Mouse (Mus musculus) intestine, embryonic 16.5 days (tissue): ENCODE data around the gene Cdc14a. TPM values are rescaled to one million over a fixed set of nuclear protein-coding genes. Genes with fewer than 3 reads are reported as not detected.

Experiments used
- ATAC-seq: fragments of 200-750 bp; cut with Nextera tagmentation; 2 replicates; pipeline ENCODE4 v1.8.0; 2017; ENCODE audit warnings: moderate TSS enrichment, moderate library complexity
- H3K27ac ChIP-seq: fragments of 300-500 bp; sonication (generic); 2 replicates; pipeline ENCODE4 v1.5.1; 2014; ENCODE audit warnings: mild to moderate bottlenecking, low read length
- H3K27me3 ChIP-seq: fragments of 300-500 bp; sonication (generic); replicated peaks from 2 replicates; pipeline ENCODE4 v1.6.1; 2014; ENCODE audit warnings: low read length, control low read depth, mixed read lengths; ENCODE audit not compliant: control insufficient read depth, insufficient read depth
- H3K36me3 ChIP-seq: fragments of 300-500 bp; sonication (generic); 2 replicates; pipeline ENCODE4 v1.6.1; 2014; ENCODE audit warnings: low read length, control low read depth; ENCODE audit not compliant: control insufficient read depth, insufficient read depth
- H3K4me1 ChIP-seq: fragments of 300-500 bp; sonication (generic); 2 replicates; pipeline ENCODE4 v1.6.1; 2014; ENCODE audit warnings: low read length, control low read depth, mixed read lengths; ENCODE audit not compliant: control insufficient read depth, insufficient read depth
- H3K4me2 ChIP-seq: fragments of 300-500 bp; sonication (generic); 2 replicates; pipeline ENCODE4 v1.6.1; 2014; ENCODE audit warnings: low read depth, low read length, control low read depth
- H3K4me3 ChIP-seq: fragments of 300-500 bp; sonication (generic); 2 replicates; pipeline ENCODE4 v1.5.1; 2014; ENCODE audit warnings: mild to moderate bottlenecking, low read length
- H3K9ac ChIP-seq: fragments of 300-500 bp; sonication (generic); 2 replicates; pipeline ENCODE4 v1.6.1; 2014; ENCODE audit warnings: low read depth, low read length
- H3K9me3 ChIP-seq: fragments of 300-500 bp; sonication (generic); 2 replicates; pipeline ENCODE4 v1.6.1; 2016; ENCODE audit warnings: low read length, control low read depth; ENCODE audit not compliant: control insufficient read depth
- WGBS: fragments of 180-500 bp; shearing (Covaris S2); extraction: QIAGEN DNeasy Blood & Tissue Kit; methylation state at CpG from one replicate; pipeline ENCODE4 v1.1.7; 2014; 5-methylcytosine and 5-hydroxymethylcytosine counted together
- polyA plus RNA-seq: library from polyadenylated mRNA; unstranded; fragments of >200 nt; fragmentation: Nextera tagmentation; extraction: Ambion mirVana; gene quantifications from 2 replicates; pipeline ENCODE4 v1.2.1, GENCODE M21; 2015

Gene Cdc14a
- polyA plus RNA-seq, 1 experiment from 2014 or later: 5.4 TPM

GRCm38 (mm10) chr3:116284735-116285134, 139.1 kb downstream of the Cdc14a start:
- WGBS: 93% methylated on average over 4 of the region's 4 CpGs
- H3K4me2 ChIP-seq: no peak overlapping the region
- H3K4me1 ChIP-seq: no peaks in the 10 kb centered on the region
- no peaks in the 10 kb centered on the region for H3K27me3 ChIP-seq
- no peak overlapping the region for H3K4me3 ChIP-seq
- no peak overlapping the region for H3K27ac ChIP-seq
- H3K36me3 ChIP-seq: no peaks in the 10 kb centered on the region
- ATAC-seq: no peak
- no peaks in the 10 kb centered on the region for H3K9me3 ChIP-seq
- H3K9ac ChIP-seq: no peak overlapping the region

- no peak overlapping the region for H3K4me2 ChIP-seq
- no peaks in the 10 kb centered on the region for H3K27me3 ChIP-seq
- no peak overlapping the region for H3K4me3 ChIP-seq
- 59% methylated on average over 2 of the region's 2 CpGs for WGBS
- no peaks in the 10 kb centered on the region for H3K4me1 ChIP-seq
- H3K9ac ChIP-seq: no peak overlapping the region
- no peaks in the 10 kb centered on the region for H3K9me3 ChIP-seq
- H3K27ac ChIP-seq: no peak overlapping the region
- ATAC-seq: no peak
- H3K36me3 ChIP-seq: no peaks in the 10 kb centered on the region
These were observed 139.8 kb downstream of the Cdc14a start for GRCm38 (mm10) chr3:116283996-116284395.

- Histone ChIP-seq H3K4me2 (no peak overlapping the region), H3K4me1 (no peaks in the 10 kb centered on the region), H3K27me3 (no peaks in the 10 kb centered on the region), H3K9ac (no peak overlapping the region), H3K4me3 (no peak overlapping the region), H3K27ac (no peak overlapping the region), H3K9me3 (no peaks in the 10 kb centered on the region), H3K36me3 (no peaks in the 10 kb centered on the region)
- no peak for ATAC-seq
- WGBS: 93% methylated on average over 6 of the region's 6 CpGs
These were observed 142.2 kb downstream of the Cdc14a start for GRCm38 (mm10) chr3:116281663-116282062.

- H3K27me3 ChIP-seq: no peaks in the 10 kb centered on the region
- H3K9ac ChIP-seq: no peak overlapping the region
- no peaks in the 10 kb centered on the region for H3K4me1 ChIP-seq
- no peak for ATAC-seq
- no peak overlapping the region for H3K4me3 ChIP-seq
- WGBS: 75% methylated on average over 8 of the region's 8 CpGs
- no peak overlapping the region for H3K4me2 ChIP-seq
- H3K36me3 ChIP-seq: no peaks in the 10 kb centered on the region
- H3K9me3 ChIP-seq: no peaks in the 10 kb centered on the region
- no peak overlapping the region for H3K27ac ChIP-seq
These were observed 146.7 kb downstream of the Cdc14a start for GRCm38 (mm10) chr3:116277146-116277545.

- no peak overlapping the region for H3K9ac ChIP-seq
- 80% methylated on average over 6 of the region's 6 CpGs for WGBS
- H3K4me1 ChIP-seq: no peaks in the 10 kb centered on the region
- no peaks in the 10 kb centered on the region for H3K27me3 ChIP-seq
- H3K4me2 ChIP-seq: no peak overlapping the region
- no peak overlapping the region for H3K27ac ChIP-seq
- no peak for ATAC-seq
- no peak overlapping the region for H3K4me3 ChIP-seq
- no peaks in the 10 kb centered on the region for H3K9me3 ChIP-seq
- no peaks in the 10 kb centered on the region for H3K36me3 ChIP-seq
These were observed 152.2 kb downstream of the Cdc14a start for GRCm38 (mm10) chr3:116271679-116272078.

- no peak for ATAC-seq
- H3K27ac ChIP-seq: no peak overlapping the region
These were observed 156.7 kb downstream of the Cdc14a start for GRCm38 (mm10) chr3:116267036-116267654.

GRCm38 (mm10) chr3:116266360-116266759, 157.5 kb downstream of the Cdc14a start:
- H3K9me3 ChIP-seq: no peaks in the 10 kb centered on the region
- H3K9ac ChIP-seq: no peak overlapping the region
- H3K27ac ChIP-seq: no peak overlapping the region
- no peak overlapping the region for H3K4me2 ChIP-seq
- ATAC-seq: no peak
- no peaks in the 10 kb centered on the region for H3K27me3 ChIP-seq
- H3K4me3 ChIP-seq: no peak overlapping the region
- no peaks in the 10 kb centered on the region for H3K4me1 ChIP-seq
- H3K36me3 ChIP-seq: no peaks in the 10 kb centered on the region
- 49% methylated on average over 3 of the region's 3 CpGs for WGBS

More at GRCm38 (mm10) chr3:116267036-116267654, 156.7 kb downstream of the Cdc14a start:
- Histone ChIP-seq H3K27me3 (no peaks in the 10 kb centered on the region), H3K4me1 (no peaks in the 10 kb centered on the region), H3K4me3 (no peak overlapping the region), H3K9ac (no peak overlapping the region), H3K36me3 (no peaks in the 10 kb centered on the region), H3K9me3 (no peaks in the 10 kb centered on the region), H3K4me2 (no peak overlapping the region)
- 94% methylated on average over 2 of the region's 2 CpGs for WGBS

GRCm38 (mm10) chr3:116263977-116264376, 159.9 kb downstream of the Cdc14a start:
- H3K27ac ChIP-seq: no peak overlapping the region
- H3K9ac ChIP-seq: no peak overlapping the region
- no peaks in the 10 kb centered on the region for H3K4me1 ChIP-seq
- no peaks in the 10 kb centered on the region for H3K9me3 ChIP-seq
- no peak overlapping the region for H3K4me2 ChIP-seq
- H3K27me3 ChIP-seq: no peaks in the 10 kb centered on the region
- WGBS: 82% methylated on average over 1 of the region's 1 CpGs
- no peak overlapping the region for H3K4me3 ChIP-seq
- H3K36me3 ChIP-seq: no peaks in the 10 kb centered on the region
- ATAC-seq: no peak

- H3K9me3 ChIP-seq: no peaks in the 10 kb centered on the region
- no peaks in the 10 kb centered on the region for H3K4me1 ChIP-seq
- H3K9ac ChIP-seq: no peak overlapping the region
- H3K27ac ChIP-seq: no peak overlapping the region
- no peaks in the 10 kb centered on the region for H3K27me3 ChIP-seq
- no peak overlapping the region for H3K4me2 ChIP-seq
- WGBS: 83% methylated on average over 5 of the region's 5 CpGs
- no peak overlapping the region for H3K4me3 ChIP-seq
- no peak for ATAC-seq
- no peaks in the 10 kb centered on the region for H3K36me3 ChIP-seq
These were observed 160.8 kb downstream of the Cdc14a start for GRCm38 (mm10) chr3:116263061-116263460.

GRCm38 (mm10) chr3:116256104-116256503, 167.7 kb downstream of the Cdc14a start:
- WGBS: 53% methylated on average over 5 of the region's 5 CpGs
- no peak for ATAC-seq
- H3K9me3 ChIP-seq: no peaks in the 10 kb centered on the region
- no peak overlapping the region for H3K9ac ChIP-seq
- peaks cover 20% of the 10 kb centered on the region for H3K4me1 ChIP-seq
- H3K4me2 ChIP-seq: no peak overlapping the region
- H3K36me3 ChIP-seq: no peaks in the 10 kb centered on the region
- H3K27me3 ChIP-seq: peaks cover 20% of the 10 kb centered on the region
- no peak overlapping the region for H3K4me3 ChIP-seq
- H3K27ac ChIP-seq: no peak overlapping the region
